Mouse (Mus musculus) CD4-positive helper T cell, adult 2 months (primary cell): ENCODE measurements at regions not wholly inside any gene's neighbourhood (a gene's known extent, or its start where the extent isn't known, plus 50 kb on each side); places are given as distances from the start of the nearest gene placed in this dataset.

Source experiments
- DNase-seq: peaks from one replicate; pipeline ENCODE4 v3.0.0-alpha.2; 2012; ENCODE audit warnings: low read depth, missing footprints, low spot score

GRCm38 (mm10) chr12:118415956-118416355 is 114.7 kb upstream of the Sp4 start:
- DNase-seq, result no peak

- no peak for DNase-seq
Observed at GRCm38 (mm10) chr12:118411767-118412430, 110.7 kb upstream of the Sp4 start.

GRCm38 (mm10) chr12:118410917-118411316 is 109.7 kb upstream of the Sp4 start:
- DNase-seq, result no peak

- no peak for DNase-seq
Observed at GRCm38 (mm10) chr12:118405135-118405534, 103.9 kb upstream of the Sp4 start.

GRCm38 (mm10) chr12:118404171-118404570 is 102.9 kb upstream of the Sp4 start:
- no peak for DNase-seq

GRCm38 (mm10) chr12:118403519-118404087 is 102.4 kb upstream of the Sp4 start:
- DNase-seq, result no peak

- no peak for DNase-seq
Observed at GRCm38 (mm10) chr12:118401377-118401776, 100.1 kb upstream of the Sp4 start.

GRCm38 (mm10) chr12:118391654-118392053 is 90.4 kb upstream of the Sp4 start:
- DNase-seq, result no peak

GRCm38 (mm10) chr12:118381013-118381412 is 79.8 kb upstream of the Sp4 start:
- no peak for DNase-seq

- DNase-seq, result no peak
Observed at GRCm38 (mm10) chr12:118377898-118378297, 76.7 kb upstream of the Sp4 start.

GRCm38 (mm10) chr12:118376521-118377493 is 75.6 kb upstream of the Sp4 start:
- DNase-seq, result peak; percentile 87

GRCm38 (mm10) chr12:118373250-118373649 is 72.0 kb upstream of the Sp4 start:
- peak; percentile 70 for DNase-seq

GRCm38 (mm10) chr12:118371905-118372304 is 70.7 kb upstream of the Sp4 start:
- peak; percentile 40 for DNase-seq

- peak; percentile 38 for DNase-seq
Observed at GRCm38 (mm10) chr12:118367307-118368076, 66.3 kb upstream of the Sp4 start.

- no peak for DNase-seq
Observed at GRCm38 (mm10) chr12:118352866-118353265, 51.6 kb upstream of the Sp4 start.

GRCm38 (mm10) chr12:118351421-118351820 is 50.2 kb upstream of the Sp4 start:
- DNase-seq, result no peak
